Mouse (Mus musculus) right cerebral cortex, postnatal 10 days (tissue): Measurements from ENCODE around the gene Pf4.
"Not testable (repeated sequence)": the region's sequence is repeated elsewhere in the genome, so short reads cannot be mapped to it uniquely, and the experiment has no call there.

Experiments
- DNase-seq, 2 experiments: peaks; one replicate each; pipeline ENCODE4 v3.0.0; 2021; ENCODE audit warnings: low spot score in 2 of 2

Pf4 gene

GRCm38 (mm10) chr5:90785659-90786588 is 13.7 kb downstream of the Pf4 start, which contains the start of gene Cxcl3:
Cxcl3 (plus strand) TSS chr5:90786103.
- DNase-seq = peak in 1 of 2 experiments; percentile 29

DNA sequence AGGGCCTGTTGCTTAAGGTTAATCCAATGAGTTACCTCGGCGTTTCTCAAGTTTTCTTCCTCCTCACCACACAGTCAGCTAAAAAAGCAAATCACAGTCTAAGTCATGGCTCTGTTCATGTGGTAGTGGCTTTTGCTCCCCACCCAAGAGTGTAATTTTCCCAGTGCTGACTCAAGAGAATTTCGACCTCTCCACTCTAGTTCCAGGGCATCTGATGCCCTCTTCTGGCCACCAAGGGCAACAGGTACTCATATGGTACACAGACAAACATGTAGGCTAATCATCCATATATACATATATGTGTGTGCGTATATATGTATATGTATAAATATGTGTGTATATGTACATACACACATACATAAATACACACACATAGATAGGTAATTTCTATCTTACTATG is 15.9 kb downstream of the Pf4 start:
- DNase-seq = no peak

- DNase-seq = no peak
Observed at GRCm38 (mm10) chr5:90789306-90790073, 17.3 kb downstream of the Pf4 start.

GRCm38 (mm10) chr5:90790074-90790502 is 17.9 kb downstream of the Pf4 start:
- DNase-seq = no peak

GRCm38 (mm10) chr5:90794195-90794625 is 22.0 kb downstream of the Pf4 start, which contains the start of gene Cxcl15:
Cxcl15 (plus strand) TSS chr5:90794534.
- DNase-seq = no peak

- DNase-seq = not testable (repeated sequence)
Observed at GRCm38 (mm10) chr5:90795392-90795791, 23.2 kb downstream of the Pf4 start.

- DNase-seq = no peak
Observed at GRCm38 (mm10) chr5:90804574-90804973, 32.3 kb downstream of the Pf4 start.

GRCm38 (mm10) chr5:90806050-90806449 is 33.8 kb downstream of the Pf4 start:
- no peak for DNase-seq

DNA sequence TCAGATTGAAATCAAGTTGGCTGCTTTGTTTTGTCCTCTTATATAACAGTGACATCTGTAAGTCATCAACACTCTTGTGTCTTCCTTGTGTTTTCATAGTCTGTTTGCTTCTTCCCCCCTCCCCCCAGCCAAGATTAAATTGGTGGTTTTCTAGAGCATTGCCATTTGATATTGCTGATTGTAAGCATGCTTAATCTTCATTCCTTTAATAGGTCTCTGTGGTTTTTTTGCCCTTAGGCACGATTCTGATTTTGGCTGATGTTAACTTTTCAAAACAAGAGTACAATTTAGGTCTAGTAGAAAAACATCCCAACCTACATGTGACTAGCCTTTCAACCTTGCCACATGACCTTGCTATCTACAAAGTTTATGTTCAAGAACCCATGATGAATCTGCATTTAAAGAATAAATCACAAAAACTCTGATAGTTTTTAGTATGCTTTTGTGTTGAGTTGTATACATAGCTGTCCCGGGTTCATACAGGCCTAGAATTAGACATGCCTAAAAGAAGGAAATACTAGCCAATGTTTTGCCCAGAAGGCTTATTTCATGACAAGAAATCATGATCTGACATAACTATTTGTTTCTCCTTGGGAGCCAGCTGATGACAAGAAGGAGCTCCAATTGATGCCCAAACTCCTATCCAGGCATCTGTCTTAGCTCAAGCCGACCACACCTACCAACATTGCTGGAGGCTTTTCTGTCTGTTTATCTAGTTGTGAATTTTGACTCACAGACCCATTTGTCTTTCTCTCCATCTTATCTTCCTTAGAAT is 35.1 kb downstream of the Pf4 start:
- no peak for DNase-seq

DNA sequence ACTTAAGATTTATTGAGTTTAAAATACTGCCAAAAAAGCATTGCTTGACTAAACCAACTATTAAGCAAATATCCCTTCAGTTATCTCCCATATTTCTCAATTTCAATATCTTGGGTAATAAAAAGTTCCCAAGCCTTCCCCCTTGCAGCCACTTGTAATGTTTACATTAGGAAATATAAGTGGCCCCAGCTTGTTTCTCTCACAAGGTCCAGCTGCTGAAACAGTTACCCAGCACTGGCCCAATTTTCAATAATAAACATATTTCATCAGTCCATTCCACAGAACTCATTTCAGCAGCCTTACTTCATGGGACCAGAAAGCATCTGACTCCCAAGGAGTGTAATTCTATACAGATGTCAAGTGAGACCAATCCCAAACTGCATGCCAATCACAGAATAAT is 47.5 kb downstream of the Pf4 start:
- DNase-seq = no peak
